Mouse (Mus musculus): ENCODE data around the gene Unc45a.
"Not testable (repeated sequence)": the region's sequence is repeated elsewhere in the genome, so short reads cannot be mapped to it uniquely, and the experiment has no call there.

Unc45a gene

DNA sequence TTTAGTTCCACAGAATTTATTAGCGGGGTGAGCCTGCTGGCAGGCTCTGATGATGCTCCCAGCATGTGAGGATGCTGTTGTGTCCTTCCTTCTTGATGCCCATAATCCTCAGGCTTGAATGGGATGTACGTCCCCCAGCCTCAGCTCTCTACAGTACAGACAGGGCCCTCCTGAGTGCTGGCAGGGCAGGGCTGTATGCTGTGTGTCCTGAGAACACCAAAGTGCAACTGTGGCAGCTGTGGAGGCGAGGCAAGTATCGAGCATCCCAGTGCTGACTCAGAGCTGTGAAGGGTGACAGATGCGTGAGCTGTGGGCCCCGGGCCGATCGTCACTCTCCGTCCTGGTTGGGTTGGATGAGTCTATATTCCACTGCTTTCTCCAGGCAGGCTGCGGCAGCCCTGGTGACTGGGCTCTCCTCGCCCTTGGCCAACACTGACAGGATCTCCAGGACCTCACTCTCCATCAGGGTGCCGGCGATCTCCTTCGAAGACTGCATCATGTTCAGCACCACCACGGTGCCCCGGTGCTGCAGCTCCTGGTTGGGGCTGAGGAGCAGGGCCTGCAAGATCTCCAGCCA, 15.4 kb downstream of the Unc45a start:
- no peak for DNase-seq (ENCODE audit: low spot score)

DNA sequence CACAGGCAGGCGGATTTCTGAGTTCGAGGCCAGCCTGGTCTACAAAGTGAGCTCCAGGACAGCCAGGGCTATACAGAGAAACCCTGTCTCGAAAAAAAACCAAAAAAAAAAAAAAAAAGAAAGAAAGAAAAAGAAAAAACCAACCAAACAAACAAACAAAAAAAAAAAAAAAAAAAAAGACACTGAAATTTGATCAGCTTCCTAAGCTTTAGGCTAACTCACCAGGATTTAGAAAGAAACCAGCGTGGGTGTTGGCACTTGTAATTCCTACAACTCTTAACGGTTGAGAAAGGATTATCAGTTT, 16.0 kb downstream of the Unc45a start:
- not testable (repeated sequence) for DNase-seq (ENCODE audit: low spot score)

DNA sequence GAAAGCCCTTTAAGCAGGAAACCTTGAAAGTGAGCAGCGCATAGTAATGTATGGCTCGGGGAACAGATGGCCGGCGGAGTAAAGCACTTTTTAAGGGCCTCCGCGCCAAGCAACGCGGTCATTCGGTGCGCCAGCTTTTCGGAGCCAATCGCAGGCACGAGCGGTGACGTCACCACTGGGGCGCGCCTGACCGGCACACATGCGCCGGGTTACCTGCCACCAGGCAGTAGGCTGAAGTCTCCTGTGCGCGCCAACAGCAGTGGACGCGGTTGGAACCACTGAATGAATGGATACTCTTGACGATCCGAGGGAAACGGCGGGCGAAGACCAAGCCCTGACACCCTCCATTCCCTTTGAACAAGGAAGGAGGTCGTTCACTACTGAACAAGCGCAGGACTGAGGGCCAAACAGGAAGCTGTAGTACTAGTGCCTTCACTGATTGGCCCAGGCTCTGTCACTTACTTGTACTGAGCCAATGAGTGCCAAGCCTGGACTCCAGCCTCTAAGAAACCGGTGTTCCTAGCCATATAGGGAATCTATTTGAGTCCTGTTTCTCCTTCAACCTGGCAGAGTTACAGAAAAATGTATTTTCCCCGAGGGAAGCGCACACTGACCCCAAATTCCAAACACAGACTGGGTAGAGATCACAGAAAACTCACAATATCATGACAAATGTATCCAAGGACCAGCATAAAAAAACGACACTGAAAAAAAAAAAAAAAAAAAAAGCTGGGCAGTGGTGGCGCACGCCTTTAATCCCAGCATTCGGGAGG, 16.6 kb downstream of the Unc45a start, which contains the start of gene Rccd1:
TSS of gene Rccd1 (minus strand) at position 412 of the 773 bp plus-strand sequence.
- peak; percentile 95 for DNase-seq (ENCODE audit: low spot score)

DNA sequence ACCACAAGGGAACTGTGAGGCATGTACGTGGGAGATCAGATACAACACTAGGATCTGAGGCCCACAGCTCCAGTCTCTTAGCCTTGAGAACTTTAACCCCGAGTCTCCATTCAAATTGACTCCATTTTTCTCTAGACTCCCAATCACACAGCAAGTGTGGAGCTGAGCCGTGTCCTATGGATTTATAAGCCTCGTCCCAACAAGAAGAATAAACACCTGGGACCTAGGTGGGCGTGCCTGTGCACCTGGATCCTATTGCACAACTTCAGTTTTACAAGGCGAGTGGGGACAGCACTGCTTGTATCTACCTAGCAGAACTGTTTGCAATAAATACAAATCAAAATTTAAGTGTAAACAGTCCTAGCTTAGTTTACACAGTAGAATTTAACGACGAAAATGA, 17.5 kb downstream of the Unc45a start:
- DNase-seq (ENCODE audit: low spot score): no peak

DNA sequence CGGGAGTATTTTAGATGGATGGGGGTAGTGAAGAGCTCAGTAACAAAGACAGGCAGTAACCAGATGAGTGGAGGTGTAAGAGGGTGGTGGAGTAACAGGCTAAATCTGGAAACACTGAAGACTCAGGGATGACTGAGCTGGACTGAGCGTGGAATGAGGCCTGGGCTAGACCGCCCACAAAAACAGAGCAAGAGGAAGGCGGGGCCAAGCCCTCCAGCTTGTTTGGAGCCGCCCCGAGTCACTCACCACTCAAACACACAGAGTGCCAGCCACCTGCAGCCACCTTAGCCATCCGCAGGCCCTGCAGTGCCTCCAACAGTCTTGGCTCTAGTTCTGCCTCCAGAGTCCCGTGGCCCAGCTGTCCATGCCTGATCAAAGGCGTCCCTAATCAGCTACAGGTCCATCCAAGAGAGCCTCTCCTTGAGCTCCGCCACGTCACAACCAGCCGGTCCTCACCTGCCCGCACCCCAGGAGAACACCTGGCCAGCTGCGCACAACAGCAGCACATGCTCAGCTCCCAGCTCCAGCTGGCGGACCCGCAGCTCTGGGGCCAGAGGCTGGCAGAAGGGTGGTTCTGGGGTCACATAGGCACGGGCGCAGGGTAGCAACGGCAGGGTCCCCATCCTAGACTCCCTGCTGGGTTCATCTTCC, 20.8 kb downstream of the Unc45a start:
- DNase-seq (ENCODE audit: low spot score): no peak

DNA sequence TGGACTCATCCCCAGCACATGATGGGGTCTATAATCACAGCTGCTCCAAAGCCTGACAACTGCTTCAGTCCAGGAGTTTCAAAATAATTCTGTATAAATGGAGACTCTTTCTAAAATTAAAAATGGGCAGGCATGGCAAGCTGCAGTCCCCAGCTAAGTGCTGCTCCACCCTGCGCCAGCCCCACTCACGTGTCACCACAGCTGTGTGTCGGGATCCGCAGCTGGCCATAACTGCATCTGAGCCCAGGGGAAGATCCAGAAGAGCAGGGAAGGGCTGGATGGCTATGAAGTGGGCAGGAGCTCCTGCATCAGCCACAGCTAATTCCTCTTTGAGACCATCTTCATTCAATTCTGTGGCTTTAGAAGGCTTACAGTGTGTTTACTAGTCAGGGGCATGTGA, 22.1 kb downstream of the Unc45a start:
- no peak for DNase-seq (ENCODE audit: low spot score)

DNA sequence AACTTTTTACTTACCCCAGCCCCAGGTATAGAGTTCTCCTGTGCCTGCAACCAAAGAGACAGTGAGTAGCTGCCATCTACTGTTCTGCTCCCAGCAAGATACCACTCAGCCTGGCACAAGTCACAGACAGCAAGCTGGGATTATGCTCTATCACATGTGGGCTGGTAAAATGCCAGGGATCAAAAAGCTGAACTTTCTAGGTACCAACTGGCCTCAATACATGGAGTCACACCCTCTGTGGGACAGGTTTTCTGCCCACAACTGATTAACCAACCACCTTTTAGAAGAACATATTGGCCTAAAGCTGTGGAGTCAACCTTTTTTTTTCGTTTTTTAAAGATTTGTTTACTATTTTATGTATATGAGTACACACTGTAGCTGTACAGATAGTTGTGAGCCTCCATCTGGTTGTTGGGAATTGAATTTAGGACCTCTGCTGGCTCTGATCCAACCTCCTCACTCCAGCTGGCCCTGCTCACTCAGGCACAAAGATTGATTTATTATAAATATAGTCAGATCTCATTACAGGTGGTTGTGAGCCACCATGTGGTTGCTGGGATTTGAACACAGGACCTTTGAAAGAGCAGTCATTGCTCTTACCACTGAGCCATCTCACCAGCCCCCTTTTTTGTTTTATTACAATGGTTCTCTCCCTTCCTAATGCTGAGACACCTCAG, 23.2 kb downstream of the Unc45a start:
- no peak for DNase-seq (ENCODE audit: low spot score)

DNA sequence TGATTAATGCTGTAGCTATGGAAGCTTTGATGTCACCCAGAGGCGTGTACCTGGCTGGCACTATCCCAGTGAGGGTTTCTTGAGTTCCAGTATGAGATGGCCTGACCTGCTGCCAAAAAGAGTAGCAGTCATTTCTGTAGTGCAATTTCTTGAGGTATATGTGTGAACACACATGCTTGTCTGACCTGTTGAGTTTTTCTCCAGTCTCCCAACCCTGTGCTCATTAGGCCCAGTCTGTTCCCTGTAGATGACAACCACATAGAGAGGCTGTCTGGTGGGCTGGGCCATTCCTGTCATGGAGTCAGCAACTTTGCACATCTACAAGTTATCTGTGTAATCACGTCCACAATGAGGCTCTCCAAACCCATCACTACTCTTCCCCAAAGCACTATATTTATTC, 25.1 kb downstream of the Unc45a start:
- no peak for DNase-seq (ENCODE audit: low spot score)

DNA sequence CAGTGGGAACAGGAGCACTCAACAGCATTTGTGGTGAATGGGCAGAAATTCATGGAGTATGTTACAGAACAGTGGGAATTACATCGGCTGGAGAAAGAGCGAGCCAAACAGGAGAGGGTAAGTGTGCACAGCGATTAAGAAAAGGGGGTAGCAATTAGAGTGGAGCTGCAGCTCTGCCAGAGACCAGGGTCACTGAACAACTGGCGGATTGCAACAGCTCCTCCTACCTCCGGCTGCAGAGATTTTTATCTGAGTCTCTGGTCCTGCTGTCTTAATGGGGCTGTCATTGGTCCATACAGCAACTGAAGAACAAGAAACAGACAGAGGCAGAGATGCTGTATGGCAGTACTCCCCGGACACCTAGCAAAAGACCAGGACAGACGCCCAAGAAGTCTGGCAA, 30.0 kb downstream of the Unc45a start:
- no peak for DNase-seq (ENCODE audit: low spot score)

DNA sequence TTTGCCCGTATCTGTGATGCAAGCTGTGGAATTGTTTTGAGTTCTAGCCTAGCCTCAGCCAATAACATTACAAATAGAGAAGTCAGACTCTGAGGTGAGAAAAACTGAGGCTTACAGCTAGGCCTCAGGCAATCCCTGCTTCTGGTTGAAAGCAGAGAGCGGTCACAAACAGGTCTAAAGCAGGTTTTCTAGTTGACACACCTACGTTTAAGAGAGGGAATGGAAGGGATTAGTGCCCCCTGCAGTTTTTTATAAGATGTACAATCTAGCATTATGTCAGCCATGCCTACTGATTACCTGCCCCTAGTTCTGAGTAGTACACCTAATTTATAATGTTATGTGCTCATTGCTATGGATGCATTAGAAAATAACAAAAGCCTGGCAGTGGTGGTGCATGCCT, 33.0 kb downstream of the Unc45a start:
- no peak for DNase-seq (ENCODE audit: low spot score)

DNA sequence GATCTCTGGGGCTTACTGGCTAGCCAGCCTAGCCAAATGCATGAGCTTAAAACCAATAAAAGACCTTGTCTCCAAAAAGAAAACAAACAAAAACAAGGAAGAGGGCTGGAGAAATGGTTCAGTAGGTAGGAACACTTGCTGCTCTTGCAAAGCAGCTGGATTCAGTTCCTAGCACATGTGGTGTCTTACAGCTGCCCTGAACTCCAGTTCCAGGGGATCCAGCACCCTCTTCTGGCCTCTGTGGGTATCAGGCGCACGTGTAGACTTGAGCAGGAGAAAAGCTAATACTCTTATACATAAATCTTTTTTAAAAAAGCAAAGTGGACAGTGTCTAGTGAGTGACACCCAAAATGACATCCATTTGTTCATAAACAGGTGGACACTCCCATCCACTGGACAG, 39.3 kb downstream of the Unc45a start:
- DNase-seq (ENCODE audit: low spot score): no peak

DNA sequence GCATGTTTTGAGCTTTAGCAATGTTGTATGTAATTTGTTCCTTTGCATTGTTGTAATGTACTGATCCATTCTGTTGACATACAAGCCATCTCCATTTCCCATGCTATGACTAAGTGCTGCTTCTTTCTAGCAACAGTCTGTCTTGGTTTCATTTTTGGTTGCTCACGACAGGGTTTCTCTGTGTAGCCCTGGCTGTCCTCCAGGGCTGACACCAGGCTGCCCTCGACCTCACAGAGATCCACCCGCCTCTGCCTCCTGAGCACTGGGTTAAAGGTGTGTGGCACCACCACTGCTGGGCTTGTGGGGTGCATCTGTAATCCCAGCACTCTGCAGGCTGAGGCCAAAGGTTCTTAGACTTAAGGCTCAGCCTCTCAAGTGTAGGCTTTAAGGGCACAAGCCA, 41.2 kb downstream of the Unc45a start:
- DNase-seq (ENCODE audit: low spot score): no peak

DNA sequence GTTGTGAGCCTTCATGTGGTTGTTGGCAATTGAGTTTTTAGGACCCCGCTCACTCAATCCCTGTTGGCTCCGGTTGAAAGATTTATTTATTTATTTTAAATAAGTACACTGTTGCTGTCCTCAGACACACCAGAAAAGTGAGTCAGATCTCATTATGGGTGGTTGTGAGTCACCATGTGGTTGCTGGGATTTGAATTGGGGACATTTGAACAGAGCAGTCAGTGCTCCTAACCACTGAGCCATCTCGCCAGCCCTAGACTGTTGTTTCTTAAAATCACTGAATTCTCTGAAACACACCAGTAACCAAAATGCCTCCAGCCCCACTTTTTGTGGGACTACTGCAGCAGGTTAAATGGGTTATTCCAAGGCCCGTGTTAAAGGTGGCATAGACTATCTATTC, 42.1 kb downstream of the Unc45a start:
- no peak for DNase-seq (ENCODE audit: low spot score)

DNA sequence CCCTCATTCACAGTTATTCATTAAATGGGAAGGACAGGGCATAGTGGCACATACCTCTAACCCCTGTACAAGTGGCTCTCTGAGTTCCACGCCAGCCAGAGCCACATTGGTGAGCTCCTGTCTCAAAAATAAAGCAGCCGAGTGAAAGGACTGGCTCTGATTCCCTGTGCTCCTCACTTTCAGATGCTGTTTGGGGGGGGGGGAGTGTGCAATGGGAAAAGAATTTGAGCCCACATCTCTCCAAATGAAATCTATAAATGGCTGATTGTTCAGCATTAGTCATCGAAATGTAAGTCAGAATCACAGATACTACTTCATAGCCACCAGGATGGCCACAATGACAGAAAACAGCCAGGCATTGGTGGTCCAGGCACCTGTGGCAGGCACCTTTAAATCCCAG, 43.8 kb downstream of the Unc45a start:
- no peak for DNase-seq (ENCODE audit: low spot score)

DNA sequence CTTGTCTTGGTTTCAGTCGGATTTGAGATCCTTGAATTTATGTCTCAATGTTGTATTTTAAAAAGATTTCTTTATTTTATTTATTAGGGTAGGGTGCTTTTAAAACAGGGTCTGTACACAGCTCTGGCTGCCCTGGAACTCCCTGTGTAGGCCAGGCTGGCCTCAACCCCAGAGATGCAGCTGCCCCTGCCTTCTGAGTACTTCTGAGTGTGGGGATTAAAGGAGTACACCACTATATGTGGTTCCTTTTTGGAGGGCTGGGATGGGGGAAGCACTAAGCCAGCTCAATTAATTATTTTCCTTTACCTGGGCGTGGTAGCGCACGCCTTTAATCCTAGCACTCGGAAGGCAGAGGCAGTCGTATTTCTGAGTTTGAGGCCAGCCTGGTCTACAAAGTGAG, 44.3 kb downstream of the Unc45a start:
- no peak for DNase-seq (ENCODE audit: low spot score)

DNA sequence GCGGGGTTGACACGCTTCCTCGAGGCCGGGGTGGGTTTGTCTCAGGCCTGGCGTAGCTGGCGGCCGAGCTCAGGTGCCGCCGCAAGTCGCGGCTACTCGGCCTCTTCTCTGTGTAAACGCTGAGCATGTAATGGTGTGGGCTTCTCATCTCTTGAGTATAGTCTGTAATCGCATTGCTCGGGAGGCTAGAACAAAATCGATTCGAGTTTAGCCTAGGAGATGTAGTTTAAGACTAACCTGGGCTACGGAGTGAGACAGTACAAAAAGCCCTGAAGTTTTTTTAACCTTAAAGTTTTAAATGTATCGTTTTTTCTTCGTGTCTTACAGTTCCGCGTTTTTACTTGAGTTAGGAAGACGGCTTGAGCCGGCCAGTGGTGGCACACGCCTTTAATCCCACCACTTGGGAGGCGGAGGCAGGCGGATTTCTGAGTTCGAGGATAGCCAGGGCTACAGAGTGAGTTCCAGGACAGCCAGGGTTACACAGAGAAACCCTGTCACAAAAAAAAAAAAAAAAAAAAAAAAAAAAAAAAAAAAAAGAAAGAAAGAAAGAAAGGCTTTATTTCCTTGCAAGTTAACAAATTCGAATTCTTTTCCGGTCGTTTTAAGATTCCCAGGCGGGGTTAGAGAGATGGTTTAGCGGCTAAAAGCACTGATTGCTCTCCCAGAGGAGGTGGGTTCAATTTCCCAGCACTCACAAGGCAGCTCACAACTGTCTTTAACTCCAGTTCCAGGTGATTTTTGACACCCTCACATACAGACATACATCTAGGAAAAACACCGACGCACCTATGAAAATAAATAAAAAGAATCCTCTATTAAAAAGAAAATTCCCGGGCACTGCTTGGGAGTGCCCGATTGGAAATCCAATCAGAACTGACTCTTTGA, 45.8 kb downstream of the Unc45a start:
- DNase-seq (ENCODE audit: low spot score): no peak

DNA sequence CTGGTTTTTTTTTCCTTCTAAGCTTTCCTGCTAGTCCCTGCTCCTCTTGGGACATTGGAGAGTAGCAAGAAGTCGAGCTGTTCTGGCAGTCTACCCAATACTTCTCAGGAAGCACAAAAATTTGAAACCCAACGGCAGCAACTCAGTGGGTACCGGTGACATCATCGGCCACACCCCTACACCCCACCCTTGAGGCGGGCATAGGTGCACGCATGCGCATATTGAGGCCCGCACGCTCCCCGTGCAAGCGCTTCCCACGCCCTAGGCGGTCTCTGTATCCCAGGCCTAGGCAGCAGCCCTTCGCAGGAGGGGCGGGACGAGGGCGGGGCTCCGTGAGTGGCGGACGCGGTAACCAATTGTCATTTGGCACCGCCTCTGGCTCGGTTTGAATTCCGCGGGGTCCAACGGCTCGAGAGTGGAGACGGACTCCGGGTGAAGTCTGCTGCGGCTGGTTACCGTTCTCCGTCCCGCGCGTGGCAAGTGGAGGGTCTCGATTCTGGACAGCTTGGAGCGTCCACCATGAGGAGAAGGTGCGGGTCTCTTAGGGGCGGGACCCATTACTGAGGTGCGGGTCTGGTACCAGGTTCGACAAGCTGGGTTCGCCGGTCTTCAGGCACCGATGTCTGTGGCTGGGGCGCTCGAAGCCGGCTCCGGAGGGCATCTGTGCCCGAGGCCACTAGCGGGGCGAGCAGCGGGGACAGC, 46.6 kb downstream of the Unc45a start, which contains the start of gene Prc1:
TSS of gene Prc1 (plus strand) at position 389 of the 702 bp plus-strand sequence.
- DNase-seq (ENCODE audit: low spot score): peak; percentile 99

DNA sequence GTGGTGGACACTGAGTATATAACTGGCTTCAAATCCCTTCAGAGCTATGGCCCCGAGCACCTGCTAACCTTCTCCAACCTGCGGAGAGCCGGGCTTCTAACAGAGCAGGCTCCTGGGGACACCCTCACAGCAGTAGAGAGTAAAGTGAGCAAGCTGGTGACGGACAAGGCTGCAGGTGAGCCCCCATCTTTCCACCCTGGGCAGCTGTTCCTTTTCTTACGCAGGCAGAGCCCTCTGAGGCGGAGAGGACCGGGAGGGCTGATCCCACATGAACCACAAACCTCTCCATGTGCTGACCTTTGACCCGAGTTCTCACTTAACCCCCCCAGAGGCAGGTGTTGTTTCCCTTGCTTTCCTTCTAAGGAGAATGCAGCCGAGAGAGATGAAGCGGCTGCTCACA, 53.1 kb downstream of the Unc45a start:
- DNase-seq (ENCODE audit: low spot score): no peak

DNA sequence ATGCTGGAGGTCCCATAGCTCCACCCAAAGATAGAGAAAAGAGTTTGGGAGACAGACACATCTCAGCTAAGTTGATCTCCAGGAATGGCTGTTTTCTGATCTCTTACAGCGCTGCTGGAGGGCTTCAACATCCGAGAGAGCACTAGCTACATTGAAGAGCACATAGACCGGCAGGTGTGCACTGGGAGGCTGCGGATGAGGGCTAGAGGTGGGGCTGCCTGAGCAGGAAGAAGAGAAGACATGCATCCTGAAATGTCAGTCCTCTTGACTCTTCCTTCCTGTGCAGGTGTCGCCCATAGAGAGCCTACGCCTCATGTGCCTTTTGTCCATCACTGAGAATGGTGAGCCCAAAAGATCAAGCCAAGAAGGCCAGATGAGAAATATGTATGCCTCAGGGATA, 55.1 kb downstream of the Unc45a start:
- no peak for DNase-seq (ENCODE audit: low spot score)

DNA sequence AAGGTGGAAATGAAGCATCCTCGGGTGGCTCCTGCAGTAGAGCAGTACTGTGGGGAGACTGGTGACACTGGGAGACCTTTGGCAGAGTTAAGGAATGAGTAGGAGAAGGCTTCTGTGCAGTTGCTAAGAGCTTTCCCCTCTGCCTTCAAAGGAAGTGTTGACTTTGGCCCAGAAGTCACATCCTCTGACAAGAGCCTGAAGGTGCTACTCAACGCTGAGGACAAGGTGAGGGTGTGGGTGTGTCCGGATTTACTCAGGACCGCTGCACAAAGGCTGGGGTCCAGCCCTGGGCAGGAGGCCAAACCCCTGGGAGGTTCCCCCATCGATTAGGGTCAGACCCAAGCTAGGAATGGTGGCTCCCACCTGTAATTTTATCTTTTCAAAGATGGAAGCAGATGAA, 56.4 kb downstream of the Unc45a start:
- DNase-seq (ENCODE audit: low spot score): no peak

DNA sequence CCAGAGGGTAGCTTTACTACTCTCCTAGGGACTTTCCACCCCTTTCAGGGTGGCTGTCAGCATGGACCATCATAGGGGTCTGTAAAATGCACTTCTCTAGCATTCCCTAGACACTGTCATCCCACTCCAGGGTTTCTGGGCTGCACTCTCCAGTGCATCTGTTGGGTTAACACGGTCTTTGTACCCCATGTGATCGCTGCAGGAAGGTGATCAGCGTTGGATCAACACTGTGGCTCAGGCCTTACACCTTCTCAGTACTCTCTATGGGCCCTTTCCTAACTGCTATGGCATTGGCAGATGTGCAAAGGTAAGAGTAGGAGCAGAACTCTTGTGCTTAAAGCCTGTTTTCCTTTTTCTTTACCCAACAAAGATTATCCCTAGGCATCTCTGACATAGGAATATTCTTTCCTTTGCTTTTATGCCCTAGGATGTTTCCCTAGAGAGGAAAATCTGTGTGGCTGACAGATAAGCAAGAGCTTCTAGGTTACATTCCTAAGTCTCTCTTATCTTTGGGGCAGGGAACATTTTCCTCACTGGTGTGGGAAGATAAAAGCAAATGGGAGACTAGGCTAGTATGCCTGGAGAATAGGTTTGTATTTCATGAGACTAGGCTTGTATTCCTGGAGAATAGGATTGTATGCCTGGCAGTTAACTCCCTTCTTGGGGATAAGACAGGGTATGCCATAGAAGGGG, 57.4 kb downstream of the Unc45a start:
- no peak for DNase-seq (ENCODE audit: low spot score)
